Mouse (Mus musculus) lung, postnatal 0 days (tissue): ENCODE measurements around the gene C1qtnf4.

Source experiments
- CTCF ChIP-seq: IDR thresholded peaks from 2 replicates; pipeline ENCODE4 v1.5.1; 2016; ENCODE audit warnings: antibody characterized with exemption, mild to moderate bottlenecking
- EP300 ChIP-seq: IDR thresholded peaks from 2 replicates; pipeline ENCODE4 v1.6.1; 2016; ENCODE audit warnings: antibody characterized with exemption, mild to moderate bottlenecking, control low read depth

GRCm38 (mm10) chr2:90916560-90917232 lies 31.0 kb downstream of the C1qtnf4 start:
- no peak for TF ChIP-seq EP300
- TF ChIP-seq CTCF, result no peak
